Mouse (Mus musculus) small intestine, adult 2 months (tissue): ENCODE data around the gene Klb. TPM values are rescaled to one million over a fixed set of nuclear protein-coding genes. Genes with fewer than 3 reads are reported as not detected.

Source experiments
- H3K27ac ChIP-seq: fragments of 200-500 bp; 2 replicates; pipeline ENCODE4 v1.5.1; 2012; ENCODE audit warnings: low read depth, low read length, control low read depth, inconsistent platforms; ENCODE audit not compliant: insufficient read depth
- H3K27me3 ChIP-seq: fragments of 200-500 bp; 2 replicates; pipeline ENCODE4 v1.6.1; 2012; ENCODE audit warnings: mild to moderate bottlenecking, moderate library complexity, low read length, inconsistent platforms; ENCODE audit not compliant: control insufficient read depth, insufficient read depth
- H3K36me3 ChIP-seq: fragments of 200-500 bp; 2 replicates; pipeline ENCODE4 v1.6.1; 2012; ENCODE audit warnings: mild to moderate bottlenecking, low read length, control low read depth, inconsistent platforms; ENCODE audit not compliant: control insufficient read depth, insufficient read depth
- H3K4me1 ChIP-seq: fragments of 200-500 bp; 2 replicates; pipeline ENCODE4 v1.6.1; 2012; ENCODE audit warnings: low read length, inconsistent platforms, mixed read lengths; ENCODE audit not compliant: control insufficient read depth, insufficient read depth, insufficient read length
- H3K4me3 ChIP-seq: fragments of 200-500 bp; 2 replicates; pipeline ENCODE4 v1.5.1; 2012; ENCODE audit warnings: low read depth, mild to moderate bottlenecking, control low read depth, inconsistent platforms, low read length, moderate library complexity
- CTCF ChIP-seq: fragments of 200-500 bp; IDR thresholded peaks from 2 replicates; pipeline ENCODE4 v1.5.1; 2012; ENCODE audit warnings: low read depth, mild to moderate bottlenecking, control low read depth, inconsistent platforms, low read length, moderate library complexity, mixed read lengths; ENCODE audit not compliant: insufficient replicate concordance, insufficient read length; ENCODE audit errors: extremely low read depth
- POLR2A ChIP-seq: fragments of 200-500 bp; IDR thresholded peaks from 2 replicates; pipeline ENCODE4 v1.6.1; 2012; ENCODE audit warnings: low read depth, mild to moderate bottlenecking, control low read depth, inconsistent platforms, low read length, moderate library complexity
- WGBS: fragments of 180-500 bp; shearing (Covaris S2); methylation state at CpG from one replicate; pipeline ENCODE4 v1.1.7; 2018; 5-methylcytosine and 5-hydroxymethylcytosine counted together
- polyA plus RNA-seq: library from polyadenylated mRNA; depleted of rRNA; stranded (reverse); fragments of >200 nt; gene quantifications from 2 replicates; pipeline ENCODE4 v1.2.3, GENCODE M21; 2012

Klb gene
- polyA plus RNA-seq, 1 experiment, result 0.22 TPM

GRCm38 (mm10) chr5:65401251-65401994 lies 53.3 kb downstream of the Klb start:
- no peaks in the 10 kb centered on the region for H3K27me3 ChIP-seq

GRCm38 (mm10) chr5:65407989-65408388 lies 59.9 kb downstream of the Klb start:
- WGBS, result 92% methylated on average over 12 of the region's 12 CpGs
- Histone ChIP-seq H3K27me3 (no peaks in the 10 kb centered on the region), H3K27ac (no peak overlapping the region), H3K4me1 (no peaks in the 10 kb centered on the region), H3K36me3 (peaks cover 37% of the 10 kb centered on the region), H3K4me3 (no peak overlapping the region)
- TF ChIP-seq CTCF (no peak), POLR2A (no peak)

More at GRCm38 (mm10) chr5:65401251-65401994, 53.3 kb downstream of the Klb start:
- no peak overlapping the region for H3K4me3 ChIP-seq
- no peak overlapping the region for H3K27ac ChIP-seq
- H3K36me3 ChIP-seq, result peaks cover 51% of the 10 kb centered on the region
- H3K4me1 ChIP-seq, result no peaks in the 10 kb centered on the region
- TF ChIP-seq CTCF (peak; percentile 75; the same call in 1 of the 2 replicates), POLR2A (no peak)
- 12% methylated on average over 2 of the region's 2 CpGs for WGBS

- 73% methylated on average over 26 of the region's 26 CpGs for whole genome bisulfite sequencing
- H3K27ac ChIP-seq, result peak overlapping the region; percentile 3; the same call in 1 of the 2 replicates
- H3K36me3 ChIP-seq, result peaks cover 47% of the 10 kb centered on the region
Measured at GRCm38 (mm10) chr5:65415653-65416458, 67.7 kb downstream of the Klb start.

GRCm38 (mm10) chr5:65419136-65419535 lies 71.0 kb downstream of the Klb start:
- H3K27me3 ChIP-seq, result no peaks in the 10 kb centered on the region
- peaks cover 55% of the 10 kb centered on the region for H3K36me3 ChIP-seq
- TF ChIP-seq POLR2A (no peak), CTCF (no peak)
- no peak overlapping the region for H3K4me3 ChIP-seq
- WGBS, result 88% methylated on average over 10 of the region's 10 CpGs
- no peak overlapping the region for H3K27ac ChIP-seq
- H3K4me1 ChIP-seq, result peaks cover 17% of the 10 kb centered on the region; the same call in 1 of the 2 replicates

More at GRCm38 (mm10) chr5:65415653-65416458, 67.7 kb downstream of the Klb start:
- Histone ChIP-seq H3K27me3 (no peaks in the 10 kb centered on the region), H3K4me1 (peaks cover 8% of the 10 kb centered on the region; the same call in 1 of the 2 replicates), H3K4me3 (no peak overlapping the region)
- no peak for TF ChIP-seq POLR2A
- no peak for TF ChIP-seq CTCF

GRCm38 (mm10) chr5:65420822-65421221 lies 72.7 kb downstream of the Klb start:
- WGBS, result 24% methylated on average over 6 of the region's 6 CpGs
- H3K36me3 ChIP-seq, result peaks cover 50% of the 10 kb centered on the region
- peaks cover 23% of the 10 kb centered on the region; the same call in 1 of the 2 replicates for H3K4me1 ChIP-seq
- peak overlapping the region; percentile 92 for H3K27ac ChIP-seq
- TF ChIP-seq CTCF, result no peak
- no peak for TF ChIP-seq POLR2A
- no peaks in the 10 kb centered on the region for H3K27me3 ChIP-seq
- no peak overlapping the region for H3K4me3 ChIP-seq

- H3K27ac ChIP-seq, result no peak overlapping the region
- H3K36me3 ChIP-seq, result peaks cover 37% of the 10 kb centered on the region
- H3K4me1 ChIP-seq, result peaks cover 32% of the 10 kb centered on the region; the same call in 1 of the 2 replicates
- TF ChIP-seq CTCF (no peak), POLR2A (no peak)
- H3K4me3 ChIP-seq, result no peak overlapping the region
- H3K27me3 ChIP-seq, result no peaks in the 10 kb centered on the region
- WGBS, result 95% methylated on average over 8 of the region's 8 CpGs
Measured at GRCm38 (mm10) chr5:65422803-65423202, 74.7 kb downstream of the Klb start.
